Mouse (Mus musculus) thymus, adult 2 months (tissue): ENCODE data around the gene Rnf111.

ENCODE experiments used
- CTCF ChIP-seq: fragments of 200-500 bp; IDR thresholded peaks from 2 replicates; pipeline ENCODE4 v1.5.1; 2012; ENCODE audit warnings: mild to moderate bottlenecking, control low read depth, low read length, moderate library complexity, borderline replicate concordance; ENCODE audit not compliant: control insufficient read depth, poor library complexity, insufficient read depth; ENCODE audit errors: extremely low read depth
- POLR2A ChIP-seq: fragments of 200-500 bp; IDR thresholded peaks from 2 replicates; pipeline ENCODE4 v1.6.1; 2012; ENCODE audit warnings: mild to moderate bottlenecking, low read length, control low read depth, moderate library complexity; ENCODE audit not compliant: control insufficient read depth, poor library complexity, insufficient read depth; ENCODE audit errors: extremely low read depth

GRCm38 (mm10) chr9:70475777-70476270 is 27.7 kb downstream of the Rnf111 start:
- TF ChIP-seq CTCF = no peak
- TF ChIP-seq POLR2A = no peak
